Mouse (Mus musculus) embryonic fibroblast, embryonic 13.5 days (primary cell): Measurements from ENCODE around the gene Tnrc18. TPM values are rescaled to one million over a fixed set of nuclear protein-coding genes. Genes with fewer than 3 reads are reported as not detected.

Experiments used
- H3K27ac ChIP-seq: 2 replicates; pipeline ENCODE4 v1.5.1; 2012; ENCODE audit warnings: low read length, control low read depth, inconsistent platforms; ENCODE audit not compliant: insufficient read depth
- H3K4me1 ChIP-seq: 2 replicates; pipeline ENCODE4 v1.6.1; 2011; ENCODE audit warnings: low read length; ENCODE audit not compliant: control insufficient read depth, insufficient read depth
- H3K4me3 ChIP-seq: 2 replicates; pipeline ENCODE4 v1.5.1; 2011; ENCODE audit warnings: mild to moderate bottlenecking, control low read depth, low read length; ENCODE audit not compliant: insufficient read depth
- CTCF ChIP-seq: IDR thresholded peaks from 2 replicates; pipeline ENCODE4 v1.5.1; 2011; ENCODE audit warnings: mild to moderate bottlenecking, control low read depth, low read length, moderate library complexity, borderline replicate concordance; ENCODE audit not compliant: insufficient read depth
- POLR2A ChIP-seq: IDR thresholded peaks from 2 replicates; pipeline ENCODE4 v1.6.1; 2011; ENCODE audit warnings: low read depth, mild to moderate bottlenecking, control low read depth, low read length, moderate library complexity
- polyA plus RNA-seq: library from polyadenylated mRNA; stranded (reverse); fragments of >200 nt; gene quantifications from 2 replicates; pipeline ENCODE4 v1.2.4, GENCODE M21; 2011; ENCODE audit warnings: low read depth; ENCODE audit not compliant: missing spikeins, insufficient read length

Tnrc18 gene
- polyA plus RNA-seq, 1 experiment, result 98.0 TPM

GRCm38 (mm10) chr5:142783142-142783540 is 34.3 kb downstream of the Tnrc18 start:
- Histone ChIP-seq H3K4me1 (peaks cover 7% of the 10 kb centered on the region; the same call in 1 of the 2 replicates), H3K4me3 (no peak overlapping the region), H3K27ac (no peak overlapping the region)
- no peak for TF ChIP-seq CTCF
- no peak for TF ChIP-seq POLR2A

- Histone ChIP-seq H3K4me1 (peaks cover 7% of the 10 kb centered on the region; the same call in 1 of the 2 replicates), H3K27ac (no peak overlapping the region), H3K4me3 (no peak overlapping the region)
- no peak for TF ChIP-seq CTCF
- TF ChIP-seq POLR2A, result no peak
Measured at GRCm38 (mm10) chr5:142782459-142783141, 34.9 kb downstream of the Tnrc18 start.

- no peak for TF ChIP-seq CTCF
- TF ChIP-seq POLR2A, result no peak
- Histone ChIP-seq H3K27ac (no peak overlapping the region), H3K4me3 (no peak overlapping the region), H3K4me1 (peaks cover 7% of the 10 kb centered on the region; the same call in 1 of the 2 replicates)
Measured at GRCm38 (mm10) chr5:142780579-142780978, 36.9 kb downstream of the Tnrc18 start.

- TF ChIP-seq CTCF (no peak), POLR2A (no peak)
- Histone ChIP-seq H3K27ac (no peak overlapping the region), H3K4me3 (no peak overlapping the region), H3K4me1 (peaks cover 7% of the 10 kb centered on the region; the same call in 1 of the 2 replicates)
Measured at GRCm38 (mm10) chr5:142778871-142779270, 38.6 kb downstream of the Tnrc18 start.

GRCm38 (mm10) chr5:142778135-142778534 is 39.3 kb downstream of the Tnrc18 start:
- Histone ChIP-seq H3K4me1 (peaks cover 7% of the 10 kb centered on the region; the same call in 1 of the 2 replicates), H3K27ac (no peak overlapping the region), H3K4me3 (no peak overlapping the region)
- no peak for TF ChIP-seq CTCF
- no peak for TF ChIP-seq POLR2A

- H3K4me3 ChIP-seq, result no peak overlapping the region
Measured at GRCm38 (mm10) chr5:142776080-142776479, 41.4 kb downstream of the Tnrc18 start.

GRCm38 (mm10) chr5:142774771-142775170 is 42.7 kb downstream of the Tnrc18 start:
- TF ChIP-seq CTCF, result no peak
- TF ChIP-seq POLR2A, result no peak
- no peak overlapping the region for H3K4me3 ChIP-seq
- peaks cover 4% of the 10 kb centered on the region; the same call in 1 of the 2 replicates for H3K4me1 ChIP-seq
- H3K27ac ChIP-seq, result peak overlapping the region; percentile 5; the same call in 1 of the 2 replicates

More at GRCm38 (mm10) chr5:142776080-142776479, 41.4 kb downstream of the Tnrc18 start:
- Histone ChIP-seq H3K27ac (no peak overlapping the region), H3K4me1 (peaks cover 3% of the 10 kb centered on the region)
- TF ChIP-seq CTCF (no peak), POLR2A (no peak)

GRCm38 (mm10) chr5:142771964-142772363 is 45.5 kb downstream of the Tnrc18 start:
- TF ChIP-seq CTCF, result no peak
- no peak for TF ChIP-seq POLR2A
- H3K4me3 ChIP-seq, result no peak overlapping the region
- H3K27ac ChIP-seq, result no peak overlapping the region
- peaks cover 16% of the 10 kb centered on the region for H3K4me1 ChIP-seq

- TF ChIP-seq CTCF (no peak), POLR2A (no peak)
- Histone ChIP-seq H3K4me3 (no peak overlapping the region), H3K4me1 (peaks cover 16% of the 10 kb centered on the region), H3K27ac (no peak overlapping the region; the same call in 1 of the 2 replicates)
Measured at GRCm38 (mm10) chr5:142771034-142771433, 46.4 kb downstream of the Tnrc18 start.

- TF ChIP-seq CTCF (no peak), POLR2A (no peak)
- H3K4me1 ChIP-seq, result peaks cover 16% of the 10 kb centered on the region
- H3K27ac ChIP-seq, result peak overlapping the region; percentile 29
- H3K4me3 ChIP-seq, result no peak overlapping the region
Measured at GRCm38 (mm10) chr5:142769641-142770040, 47.8 kb downstream of the Tnrc18 start.
